Mouse (Mus musculus): Measurements from ENCODE around the gene Dlx2. TPM values are rescaled to one million over a fixed set of nuclear protein-coding genes. Genes with fewer than 3 reads are reported as not detected.

The Dlx2 gene
- polyA plus RNA-seq, 1 experiment from 2014 or later, result 8.5 TPM

DNA sequence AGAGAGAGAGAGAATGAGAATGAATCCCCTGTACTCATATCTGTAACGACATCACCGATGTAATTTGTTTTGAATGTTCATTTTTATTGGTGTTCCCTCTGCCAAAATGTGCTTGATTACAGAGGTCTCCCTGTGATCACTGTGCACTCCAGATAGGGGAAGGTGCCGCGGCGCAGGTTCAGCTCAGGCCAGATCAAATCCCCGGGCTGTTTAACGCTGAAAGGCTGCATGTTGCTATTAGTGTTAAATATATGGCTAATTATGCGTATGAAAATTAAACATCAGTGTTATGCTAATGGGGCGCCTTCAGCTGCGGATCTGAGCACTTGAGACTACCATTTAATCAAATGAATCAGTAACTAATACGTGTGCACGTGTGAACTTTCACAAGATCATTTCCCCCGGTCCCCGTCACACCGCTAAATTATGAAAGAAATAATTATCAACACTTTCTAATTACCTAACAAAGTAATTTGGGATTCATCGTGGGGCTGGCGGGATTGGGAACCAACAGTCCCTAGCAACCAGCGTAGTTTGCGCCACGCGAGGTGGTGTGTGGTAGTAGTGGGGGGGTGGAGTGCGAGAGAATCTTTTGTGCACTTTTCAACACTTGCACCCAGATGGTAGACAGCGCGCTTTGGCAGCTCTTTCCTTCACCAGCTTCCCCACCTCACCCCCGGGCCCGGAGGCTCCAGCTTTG is 18.4 kb downstream of the Dlx2 start, which contains the start of gene Dlx1:
Dlx1 (plus strand) TSS at position 100 of the 700 bp plus-strand sequence.
- Histone ChIP-seq H3K4me1 (peaks cover 38% of the 10 kb centered on the region), H3K27ac (replicated peaks) (peak within 1 kb of the TSS; percentile 71)

DNA sequence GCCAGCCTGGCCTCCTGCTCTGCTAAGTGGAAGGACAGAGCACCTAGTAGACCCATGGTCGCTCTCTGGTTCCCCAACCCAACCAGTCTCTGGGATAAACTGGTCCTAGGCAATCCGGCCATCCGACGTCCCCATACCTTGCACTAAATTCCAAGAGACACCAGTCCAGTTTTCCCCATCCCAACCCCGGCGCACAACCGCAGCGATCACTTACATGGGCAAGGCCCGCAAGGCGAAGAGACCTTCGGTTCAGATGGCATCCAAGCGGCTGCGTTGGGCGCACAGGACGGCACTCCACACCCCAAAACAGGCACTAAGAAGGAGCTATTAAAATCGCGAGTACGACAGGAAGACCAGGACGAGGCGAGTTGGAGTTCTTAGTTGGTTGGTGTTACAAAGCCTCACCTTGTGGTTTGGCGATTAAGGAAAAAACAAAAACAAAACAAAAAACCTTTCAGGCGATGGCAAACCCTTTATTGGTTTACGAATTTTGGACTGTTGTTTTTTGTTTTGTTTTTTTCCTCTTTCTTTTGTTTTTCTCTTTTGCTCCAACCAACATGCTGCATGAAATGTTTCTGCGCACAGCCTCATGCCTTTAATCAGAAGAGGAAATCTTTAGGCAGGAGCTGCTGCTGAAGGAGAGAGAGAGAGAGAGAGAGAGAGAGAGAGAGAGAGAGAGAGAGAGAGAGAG is 19.1 kb downstream of the Dlx2 start:
- no peak overlapping the region for H3K9ac ChIP-seq
- H3K4me3 ChIP-seq (replicated peaks), result peak overlapping the region; percentile 4; the same call in 1 of the 2 replicates
- no peaks in the 10 kb centered on the region for H3K36me3 ChIP-seq
- peaks cover 32% of the 10 kb centered on the region for H3K4me1 ChIP-seq
- 8% methylated on average over 24 of the region's 24 CpGs for WGBS
- no peak for ATAC-seq (ENCODE audit: insufficient number of reproducible peaks, low FRiP score, low TSS enrichment, low read depth)
- peaks cover 96% of the 10 kb centered on the region for H3K27me3 ChIP-seq
- H3K4me2 ChIP-seq (replicated peaks), result no peak overlapping the region
- H3K9me3 ChIP-seq (replicated peaks), result no peaks in the 10 kb centered on the region
- no peak overlapping the region for H3K27ac ChIP-seq (replicated peaks)

More for the DNA sequence above, 18.4 kb downstream of the Dlx2 start, which contains the start of gene Dlx1:
- H3K36me3 ChIP-seq, result no peaks in the 10 kb centered on the region
- no peak for ATAC-seq (ENCODE audit: insufficient number of reproducible peaks, low FRiP score, low TSS enrichment, low read depth)
- WGBS, result 2% methylated on average over 26 of the region's 26 CpGs
- H3K9me3 ChIP-seq (replicated peaks), result no peaks in the 10 kb centered on the region
- peak within 1 kb of the TSS; percentile 35 for H3K9ac ChIP-seq
- peak within 1 kb of the TSS; percentile 88 for H3K4me2 ChIP-seq (replicated peaks)
- peak within 1 kb of the TSS; percentile 53 for H3K4me3 ChIP-seq (replicated peaks)
- peaks cover 96% of the 10 kb centered on the region for H3K27me3 ChIP-seq

DNA sequence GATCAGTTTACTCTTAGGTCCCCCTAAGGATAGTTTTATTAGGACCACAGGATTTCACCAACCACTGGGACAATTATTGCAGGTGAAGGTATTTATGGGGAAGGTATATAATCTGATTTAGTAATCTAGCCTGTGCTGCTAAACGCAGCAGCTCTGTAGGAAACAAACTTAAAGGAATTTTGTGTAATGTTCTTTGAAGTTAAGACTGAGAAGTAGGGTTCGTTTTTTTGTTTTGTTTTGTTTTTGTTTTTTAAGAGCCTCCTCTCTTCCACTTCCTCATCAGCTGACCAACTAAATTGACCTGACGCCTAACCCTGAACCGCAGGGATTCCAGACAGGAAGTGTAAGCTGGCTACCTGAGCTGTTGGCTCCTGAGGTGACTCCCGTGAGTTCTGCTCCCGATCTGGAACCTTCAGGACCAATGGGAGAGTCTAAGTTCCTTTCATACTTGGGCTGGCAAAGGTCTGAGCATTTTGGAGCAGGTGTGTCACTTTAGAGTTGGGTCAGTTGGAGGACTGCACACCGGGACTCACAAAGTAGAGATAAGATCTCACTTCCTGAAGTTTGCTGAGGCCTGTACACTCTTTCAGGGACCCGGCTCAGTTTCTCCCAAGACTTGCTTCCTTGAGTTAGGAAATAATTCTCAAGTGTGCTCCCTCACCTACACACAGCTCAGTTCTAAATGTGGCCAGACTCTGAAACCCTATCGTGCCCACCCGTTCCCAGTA is 19.8 kb downstream of the Dlx2 start:
- no peak overlapping the region for H3K4me2 ChIP-seq (replicated peaks)
- H3K4me1 ChIP-seq, result peaks cover 28% of the 10 kb centered on the region
- no peak overlapping the region for H3K9ac ChIP-seq
- peaks cover 90% of the 10 kb centered on the region for H3K27me3 ChIP-seq
- H3K36me3 ChIP-seq, result no peaks in the 10 kb centered on the region
- no peaks in the 10 kb centered on the region for H3K9me3 ChIP-seq (replicated peaks)
- peak overlapping the region; percentile 4; the same call in 1 of the 2 replicates for H3K4me3 ChIP-seq (replicated peaks)
- 11% methylated on average over 10 of the region's 10 CpGs for WGBS
- no peak for ATAC-seq (ENCODE audit: insufficient number of reproducible peaks, low FRiP score, low TSS enrichment, low read depth)
- H3K27ac ChIP-seq (replicated peaks), result no peak overlapping the region

DNA sequence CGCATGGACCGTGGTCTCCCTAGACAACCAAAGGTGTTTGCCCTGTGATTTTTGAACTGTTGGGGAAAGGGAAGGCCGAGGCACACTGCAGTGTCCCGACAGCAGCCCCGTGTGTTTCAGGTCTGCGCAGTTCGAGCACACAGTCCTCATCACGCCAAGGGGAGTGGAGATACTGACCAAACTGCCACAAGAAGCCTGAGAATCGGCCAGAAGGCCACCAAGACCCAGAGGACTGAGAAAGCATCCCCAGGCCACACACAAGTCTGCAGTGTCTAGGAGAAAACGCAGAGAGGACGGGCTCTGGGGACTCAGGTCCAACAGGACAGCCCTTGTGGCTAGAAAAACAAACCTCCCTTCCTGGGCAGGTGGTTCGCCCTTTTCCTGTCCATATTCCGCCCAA is 21.8 kb downstream of the Dlx2 start:
- no peak for ATAC-seq (ENCODE audit: insufficient number of reproducible peaks, low FRiP score, low TSS enrichment, low read depth)
- Histone ChIP-seq H3K9ac (no peak overlapping the region), H3K27ac (replicated peaks) (no peak overlapping the region), H3K4me3 (replicated peaks) (no peak overlapping the region), H3K36me3 (no peaks in the 10 kb centered on the region), H3K9me3 (replicated peaks) (no peaks in the 10 kb centered on the region), H3K4me1 (peaks cover 14% of the 10 kb centered on the region), H3K4me2 (replicated peaks) (no peak overlapping the region), H3K27me3 (peaks cover 80% of the 10 kb centered on the region)
- WGBS, result 28% methylated on average over 13 of the region's 13 CpGs

DNA sequence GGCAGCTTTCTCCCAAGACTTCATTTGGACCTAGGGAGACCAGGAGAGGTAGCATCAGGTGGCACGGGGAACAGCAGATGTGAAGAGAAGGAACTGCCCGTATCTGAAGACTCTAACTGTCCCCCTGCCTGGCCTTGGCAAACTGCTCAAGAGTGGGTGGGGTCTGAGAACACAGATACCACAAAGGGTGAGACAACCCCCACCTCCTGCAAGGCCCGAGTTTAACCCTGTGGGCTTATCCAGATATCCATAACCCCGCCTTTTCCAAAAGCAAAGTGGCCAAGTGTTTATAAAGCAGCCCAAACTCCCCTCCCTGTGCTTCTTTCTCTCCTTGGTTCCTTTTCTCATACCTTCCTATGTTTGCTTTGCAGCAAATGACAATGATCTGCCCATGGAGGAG is 23.1 kb downstream of the Dlx2 start:
- H3K27ac ChIP-seq (replicated peaks), result no peak overlapping the region
- H3K4me2 ChIP-seq (replicated peaks), result no peak overlapping the region
- no peak overlapping the region for H3K4me3 ChIP-seq (replicated peaks)
- H3K4me1 ChIP-seq, result peaks cover 2% of the 10 kb centered on the region; the same call in 1 of the 2 replicates
- WGBS, result 48% methylated on average over 4 of the region's 4 CpGs
- no peaks in the 10 kb centered on the region for H3K9me3 ChIP-seq (replicated peaks)
- no peaks in the 10 kb centered on the region for H3K36me3 ChIP-seq
- H3K27me3 ChIP-seq, result peaks cover 67% of the 10 kb centered on the region
- H3K9ac ChIP-seq, result no peak overlapping the region
- ATAC-seq (ENCODE audit: insufficient number of reproducible peaks, low FRiP score, low TSS enrichment, low read depth), result no peak

DNA sequence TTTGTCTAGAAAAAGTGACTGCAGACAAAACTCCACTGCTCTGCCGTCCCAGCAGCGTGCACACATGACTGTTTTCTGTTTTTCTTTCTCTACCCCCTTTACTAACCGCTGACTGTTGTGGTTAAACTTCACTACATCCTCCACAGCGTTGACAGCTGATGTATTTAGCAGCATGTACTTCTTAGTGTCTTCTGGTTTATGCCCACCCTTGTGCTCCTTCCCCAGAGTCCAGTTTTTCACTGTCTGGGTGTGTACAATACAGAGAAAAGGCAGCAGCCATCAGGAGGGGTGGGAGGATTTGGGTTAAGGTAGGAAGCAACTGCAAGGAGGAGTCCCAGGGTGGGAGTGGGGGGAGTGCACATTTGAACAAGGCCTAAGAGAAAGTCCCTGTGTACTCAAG is 23.7 kb downstream of the Dlx2 start:
- H3K9me3 ChIP-seq (replicated peaks), result no peaks in the 10 kb centered on the region
- no peaks in the 10 kb centered on the region for H3K36me3 ChIP-seq
- 35% methylated on average over 4 of the region's 4 CpGs for WGBS
- no peak overlapping the region for H3K4me2 ChIP-seq (replicated peaks)
- H3K9ac ChIP-seq, result no peak overlapping the region
- no peak overlapping the region for H3K4me3 ChIP-seq (replicated peaks)
- no peak for ATAC-seq (ENCODE audit: insufficient number of reproducible peaks, low FRiP score, low TSS enrichment, low read depth)
- H3K27ac ChIP-seq (replicated peaks), result no peak overlapping the region
- peaks cover 61% of the 10 kb centered on the region for H3K27me3 ChIP-seq
- no peaks in the 10 kb centered on the region for H3K4me1 ChIP-seq

DNA sequence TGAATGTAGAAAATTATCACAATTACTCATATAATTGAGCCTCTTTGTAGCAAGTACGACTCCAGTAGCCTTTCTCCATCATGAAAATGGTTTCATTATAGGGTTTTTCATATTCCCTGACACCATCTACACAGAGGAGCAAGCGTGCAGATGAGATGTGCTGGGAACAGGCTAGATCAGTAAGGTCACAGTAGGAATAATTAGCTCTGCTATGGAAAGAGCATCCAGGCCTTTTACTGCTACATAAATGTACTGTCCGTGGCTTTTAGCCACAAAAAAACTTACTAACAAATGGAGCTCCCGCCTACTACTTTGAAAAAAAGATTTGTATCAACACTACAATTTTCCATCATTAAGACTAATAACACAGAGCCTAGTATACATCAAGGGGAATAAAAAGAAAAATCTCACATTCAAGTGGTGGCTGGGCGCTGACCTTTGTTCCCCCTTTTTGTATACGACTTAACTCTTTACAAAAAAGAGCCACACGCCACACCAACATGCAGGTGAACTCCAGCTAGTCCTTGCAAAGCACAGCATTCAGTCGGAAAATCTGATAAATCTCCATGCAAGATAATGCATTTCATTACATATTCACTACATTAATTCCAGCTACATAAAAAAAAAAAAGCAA is 29.0 kb downstream of the Dlx2 start:
- H3K4me2 ChIP-seq (replicated peaks), result no peak overlapping the region
- no peak overlapping the region for H3K9ac ChIP-seq
- peaks cover 13% of the 10 kb centered on the region for H3K27me3 ChIP-seq
- H3K27ac ChIP-seq (replicated peaks), result no peak overlapping the region
- 70% methylated on average over 8 of the region's 8 CpGs for WGBS
- H3K36me3 ChIP-seq, result no peaks in the 10 kb centered on the region
- no peaks in the 10 kb centered on the region for H3K4me1 ChIP-seq
- no peak overlapping the region for H3K4me3 ChIP-seq (replicated peaks)
- no peak for ATAC-seq (ENCODE audit: insufficient number of reproducible peaks, low FRiP score, low TSS enrichment, low read depth)
- no peaks in the 10 kb centered on the region for H3K9me3 ChIP-seq (replicated peaks)

DNA sequence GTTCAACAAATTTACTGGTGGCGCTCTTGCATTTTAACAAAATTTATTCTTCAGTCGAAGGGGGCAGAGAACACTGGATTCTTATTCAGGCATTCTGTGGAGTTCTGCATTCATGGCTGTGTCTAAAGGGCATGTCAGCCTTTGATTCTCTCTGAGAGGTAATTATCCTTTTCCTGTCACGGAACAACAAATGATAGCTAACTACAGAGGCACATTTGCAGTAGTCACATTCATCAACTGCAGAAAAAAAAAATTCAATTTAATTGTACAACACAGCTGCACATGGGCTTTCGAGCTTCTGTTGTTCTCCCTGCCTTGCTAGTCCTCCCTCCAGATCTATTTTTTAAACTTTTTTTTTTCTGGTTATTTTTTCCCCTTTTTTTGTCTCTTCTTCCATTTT is 29.6 kb downstream of the Dlx2 start:
- Histone ChIP-seq H3K9me3 (replicated peaks) (no peaks in the 10 kb centered on the region), H3K4me1 (no peaks in the 10 kb centered on the region), H3K36me3 (no peaks in the 10 kb centered on the region), H3K9ac (no peak overlapping the region), H3K4me3 (replicated peaks) (no peak overlapping the region), H3K27me3 (peaks cover 10% of the 10 kb centered on the region), H3K27ac (replicated peaks) (no peak overlapping the region), H3K4me2 (replicated peaks) (no peak overlapping the region)
- ATAC-seq (ENCODE audit: insufficient number of reproducible peaks, low FRiP score, low TSS enrichment, low read depth), result no peak
- 49% methylated on average over 4 of the region's 4 CpGs for WGBS

DNA sequence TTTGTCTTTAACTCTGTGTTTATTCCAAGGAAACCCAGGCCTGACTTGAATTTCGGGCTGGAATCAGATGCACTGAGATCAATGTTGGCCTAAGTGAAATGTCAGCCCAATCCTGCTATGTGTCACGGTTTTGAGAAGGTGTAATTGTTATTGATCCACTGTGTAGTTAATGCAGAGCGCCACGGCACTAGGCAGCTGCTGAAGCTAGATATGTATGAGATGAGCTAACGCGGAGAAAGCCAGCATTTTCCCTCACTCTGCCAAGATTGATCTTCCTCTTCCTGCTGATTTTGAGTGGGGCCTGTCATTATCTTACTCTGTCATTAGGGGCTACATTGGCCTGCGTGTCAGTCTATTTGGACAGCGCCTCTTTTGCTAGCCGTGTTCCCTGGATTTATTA is 34.2 kb downstream of the Dlx2 start:
- WGBS, result 56% methylated on average over 9 of the region's 9 CpGs

DNA sequence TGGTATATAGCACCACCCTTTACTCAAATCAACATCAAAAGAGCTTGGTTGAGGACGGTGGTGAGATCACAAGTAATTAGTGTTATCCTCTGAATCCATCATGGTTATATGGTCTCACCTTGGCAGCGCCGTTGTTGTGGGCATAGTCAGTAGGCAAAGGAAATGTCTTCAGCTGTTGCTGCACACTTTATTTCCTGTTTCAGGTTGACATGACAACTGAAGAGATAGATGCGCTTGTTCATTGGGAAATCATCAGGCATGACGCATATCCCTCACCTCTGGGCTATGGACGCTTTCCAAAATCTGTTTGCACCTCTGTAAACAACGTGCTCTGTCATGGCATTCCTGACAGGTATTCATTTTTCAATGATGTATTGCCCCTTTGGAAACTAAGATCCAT is 35.3 kb downstream of the Dlx2 start:
- H3K4me3 ChIP-seq (replicated peaks), result no peak overlapping the region
- WGBS, result 77% methylated on average over 7 of the region's 7 CpGs
- no peaks in the 10 kb centered on the region for H3K9me3 ChIP-seq (replicated peaks)
- H3K4me1 ChIP-seq, result no peaks in the 10 kb centered on the region
- no peaks in the 10 kb centered on the region for H3K36me3 ChIP-seq
- no peak for ATAC-seq (ENCODE audit: insufficient number of reproducible peaks, low FRiP score, low TSS enrichment, low read depth)
- no peak overlapping the region for H3K9ac ChIP-seq
- no peak overlapping the region for H3K4me2 ChIP-seq (replicated peaks)
- no peaks in the 10 kb centered on the region; the same call in 1 of the 2 replicates for H3K27me3 ChIP-seq
- no peak overlapping the region for H3K27ac ChIP-seq (replicated peaks)

More for the DNA sequence above, 34.2 kb downstream of the Dlx2 start:
- no peak overlapping the region for H3K27ac ChIP-seq (replicated peaks)
- no peaks in the 10 kb centered on the region for H3K36me3 ChIP-seq
- no peaks in the 10 kb centered on the region for H3K9me3 ChIP-seq (replicated peaks)
- ATAC-seq (ENCODE audit: insufficient number of reproducible peaks, low FRiP score, low TSS enrichment, low read depth), result no peak
- no peak overlapping the region for H3K4me3 ChIP-seq (replicated peaks)
- no peaks in the 10 kb centered on the region; the same call in 1 of the 2 replicates for H3K27me3 ChIP-seq
- H3K4me2 ChIP-seq (replicated peaks), result no peak overlapping the region
- H3K4me1 ChIP-seq, result no peaks in the 10 kb centered on the region
- no peak overlapping the region for H3K9ac ChIP-seq

DNA sequence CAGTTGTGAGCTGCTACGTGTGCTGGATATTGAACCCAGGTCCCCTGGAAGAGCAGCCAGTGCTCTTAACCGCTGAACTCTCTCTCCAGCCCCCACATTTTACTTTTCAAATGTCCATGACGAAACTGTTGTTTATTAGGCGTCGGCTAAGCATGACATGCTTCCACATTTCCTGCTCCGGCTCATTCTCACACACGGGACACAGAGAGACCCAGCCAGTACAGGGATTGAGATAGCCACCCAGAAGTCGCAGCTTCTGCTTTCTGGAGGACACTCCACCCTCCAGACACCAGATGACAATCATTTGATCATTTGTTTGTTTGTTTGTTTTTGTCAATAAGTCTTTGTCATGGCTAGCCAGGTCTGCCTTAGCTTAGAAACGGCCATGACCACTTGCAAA is 41.7 kb downstream of the Dlx2 start:
- ATAC-seq (ENCODE audit: insufficient number of reproducible peaks, low FRiP score, low TSS enrichment, low read depth), result no peak
- Histone ChIP-seq H3K27me3 (no peaks in the 10 kb centered on the region), H3K27ac (replicated peaks) (no peak overlapping the region), H3K4me1 (no peaks in the 10 kb centered on the region), H3K4me3 (replicated peaks) (no peak overlapping the region), H3K4me2 (replicated peaks) (no peak overlapping the region), H3K36me3 (no peaks in the 10 kb centered on the region), H3K9ac (no peak overlapping the region), H3K9me3 (replicated peaks) (no peaks in the 10 kb centered on the region)
- WGBS, result 52% methylated on average over 9 of the region's 9 CpGs
